Mouse (Mus musculus) lung, adult 2 months (tissue): ENCODE data around the gene Sdhb.

ENCODE experiments used
- CTCF ChIP-seq: fragments of 200-500 bp; IDR thresholded peaks from 2 replicates; pipeline ENCODE4 v1.5.1; 2011; ENCODE audit warnings: mild to moderate bottlenecking, low read length, control low read depth; ENCODE audit not compliant: insufficient read depth
- POLR2A ChIP-seq: fragments of 200-500 bp; IDR thresholded peaks from 2 replicates; pipeline ENCODE4 v1.6.1; 2011; ENCODE audit warnings: low read depth, mild to moderate bottlenecking, control low read depth, low read length, borderline replicate concordance; ENCODE audit errors: extremely low read depth

- TF ChIP-seq CTCF (no peak), POLR2A (no peak)
These were observed 45.0 kb downstream of the Sdhb start for GRCm38 (mm10) chr4:141005983-141006382.
